Mouse (Mus musculus): ENCODE measurements around the gene Gm20388.
"Not testable (repeated sequence)": the region's sequence is repeated elsewhere in the genome, so short reads cannot be mapped to it uniquely, and the experiment has no call there.

Gm20388 gene

GRCm38 (mm10) chr8:121578676-121579451 is 1668.2 kb downstream of the Gm20388 start, which contains the start of gene Fbxo31:
Fbxo31 (minus strand) TSS chr8:121578806.
- peak; percentile 82 for DNase-seq (ENCODE audit: extremely low spot score, low read depth, low spot score)

DNA sequence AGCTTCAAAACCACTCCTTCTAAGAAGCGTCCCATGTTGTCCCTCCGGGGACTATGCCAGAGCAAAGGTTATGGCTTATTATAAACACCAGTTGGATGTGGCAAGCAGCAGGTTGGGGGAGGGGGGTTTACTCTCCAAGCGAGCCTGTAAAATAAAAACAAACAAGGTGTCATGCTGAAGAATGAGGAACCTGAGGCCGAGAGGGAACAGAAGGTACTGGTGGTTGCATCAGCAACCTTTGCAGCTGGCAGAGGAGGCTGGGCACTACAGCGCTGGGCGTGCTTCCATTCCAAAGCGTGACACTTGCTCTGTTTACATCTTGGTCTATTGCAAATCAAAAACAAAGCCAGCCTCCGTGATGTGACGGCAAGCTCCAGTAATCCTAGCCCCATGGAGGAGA is 1669.8 kb downstream of the Gm20388 start:
- DNase-seq (ENCODE audit: extremely low spot score, low read depth, low spot score): no peak

- no peak for DNase-seq (ENCODE audit: extremely low spot score, low read depth, low spot score)
Observed at GRCm38 (mm10) chr8:121583653-121584052, 1673.0 kb downstream of the Gm20388 start.

DNA sequence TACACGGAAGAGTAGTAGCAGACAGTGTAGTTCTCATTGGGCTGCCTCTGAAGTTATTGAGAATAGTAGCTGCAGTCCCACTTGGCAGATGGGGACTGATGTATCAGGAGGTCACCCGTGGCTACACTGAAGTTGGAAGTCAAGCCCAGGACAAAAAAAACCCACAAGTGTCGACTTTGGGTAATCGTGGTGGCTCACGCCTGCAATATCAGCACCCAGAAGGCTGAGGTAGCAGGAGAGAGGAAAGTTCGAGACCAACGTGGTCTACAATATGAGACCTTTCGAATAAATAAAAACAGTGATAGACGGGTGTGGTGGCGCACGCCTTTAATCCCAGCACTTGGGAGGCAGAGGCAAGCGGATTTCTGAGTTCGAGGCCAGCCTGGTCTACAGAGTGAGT is 1674.1 kb downstream of the Gm20388 start:
- DNase-seq (ENCODE audit: extremely low spot score, low read depth, low spot score): no peak

DNA sequence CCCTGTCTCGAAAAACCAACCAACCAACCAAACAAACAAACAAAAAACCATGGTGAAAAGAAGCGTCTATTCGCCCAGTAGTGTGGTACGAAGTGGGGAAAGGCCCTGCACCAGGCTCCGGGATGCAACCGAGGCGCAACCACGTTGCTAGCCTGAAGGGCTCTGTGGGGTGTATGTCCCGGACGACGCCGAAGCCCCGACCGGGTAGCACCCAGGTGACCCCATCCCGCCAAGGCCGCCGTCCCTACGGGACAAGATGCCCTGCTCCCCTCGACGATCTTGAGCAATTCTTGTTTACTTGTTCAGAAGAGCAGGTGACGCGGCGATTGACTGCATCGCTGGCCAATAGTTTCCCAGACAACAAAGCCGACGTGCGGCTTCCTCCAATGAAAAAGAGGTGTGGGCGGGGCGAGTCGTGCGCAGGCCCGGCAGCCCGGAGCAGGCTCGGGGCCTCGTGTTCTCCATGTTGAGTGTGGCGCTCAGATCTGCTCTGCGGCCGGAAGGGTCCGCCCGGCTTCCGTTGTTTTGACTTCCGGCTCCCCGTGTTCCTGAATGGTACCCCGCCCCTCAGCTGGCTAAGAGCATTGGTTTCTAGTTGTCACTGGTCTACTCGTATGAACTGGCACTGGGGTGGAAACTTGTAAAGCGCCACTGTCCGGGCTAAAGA is 1674.7 kb downstream of the Gm20388 start:
- peak; percentile 93 for DNase-seq (ENCODE audit: extremely low spot score, low read depth, low spot score)

- no peak for DNase-seq (ENCODE audit: extremely low spot score, low read depth, low spot score)
Observed at GRCm38 (mm10) chr8:121588750-121589149, 1678.1 kb downstream of the Gm20388 start.

- no peak for DNase-seq (ENCODE audit: extremely low spot score, low read depth, low spot score)
Observed at GRCm38 (mm10) chr8:121589205-121589726, 1678.6 kb downstream of the Gm20388 start.

GRCm38 (mm10) chr8:121590203-121591177 is 1679.8 kb downstream of the Gm20388 start, which contains the start of gene Map1lc3b:
Map1lc3b (plus strand) TSS chr8:121590361.
- peak; percentile 61 for DNase-seq (ENCODE audit: extremely low spot score, low read depth, low spot score)

DNA sequence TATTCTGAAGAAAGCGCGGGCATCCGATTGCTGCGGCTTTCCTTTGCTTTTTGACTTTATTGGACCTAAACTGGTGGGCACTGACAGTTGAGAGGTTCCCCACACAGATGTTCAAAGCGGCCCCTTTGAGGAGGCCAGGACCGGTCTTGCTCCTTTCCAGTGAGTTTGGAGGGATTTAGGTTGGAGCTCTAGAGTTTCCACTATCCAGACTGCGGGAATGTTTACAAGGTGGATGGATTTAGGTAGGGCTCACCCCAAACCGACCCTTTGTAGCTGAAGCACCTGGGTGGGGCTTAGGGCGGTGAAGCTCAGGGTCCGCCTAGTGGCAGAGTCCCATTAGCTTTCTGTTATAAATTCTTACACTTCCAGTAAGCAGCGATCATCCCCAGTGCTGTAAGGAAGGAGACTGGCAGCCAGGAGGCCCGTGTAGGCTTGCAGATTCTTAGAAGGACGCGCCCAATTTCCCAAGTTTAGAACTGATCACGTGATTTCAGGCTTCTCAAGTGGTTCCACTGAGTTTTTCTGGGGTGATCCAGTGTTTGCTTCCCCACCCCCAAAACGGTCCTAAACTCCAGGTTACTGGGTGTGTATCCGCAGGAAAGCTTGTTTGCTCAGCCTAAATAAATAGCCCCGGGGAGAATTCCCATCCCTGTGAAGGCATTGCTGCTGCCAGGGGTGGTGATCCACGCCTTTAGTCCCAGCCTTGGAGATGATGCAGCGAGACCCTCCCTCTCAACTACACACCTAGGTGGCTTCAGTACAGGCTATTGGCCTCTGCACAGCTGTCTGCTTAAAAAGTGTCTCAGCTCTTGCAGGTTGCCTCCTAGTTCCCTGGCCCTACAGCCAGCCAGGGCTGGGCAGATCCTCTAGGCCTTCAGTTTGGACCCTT is 1680.8 kb downstream of the Gm20388 start:
- DNase-seq (ENCODE audit: extremely low spot score, low read depth, low spot score): no peak

- no peak for DNase-seq (ENCODE audit: extremely low spot score, low read depth, low spot score)
Observed at GRCm38 (mm10) chr8:121593293-121593692, 1682.7 kb downstream of the Gm20388 start.

GRCm38 (mm10) chr8:121593983-121594382 is 1683.3 kb downstream of the Gm20388 start:
- DNase-seq (ENCODE audit: extremely low spot score, low read depth, low spot score): no peak

GRCm38 (mm10) chr8:121597492-121597891 is 1686.9 kb downstream of the Gm20388 start:
- not testable (repeated sequence) for DNase-seq (ENCODE audit: extremely low spot score, low read depth, low spot score)

DNA sequence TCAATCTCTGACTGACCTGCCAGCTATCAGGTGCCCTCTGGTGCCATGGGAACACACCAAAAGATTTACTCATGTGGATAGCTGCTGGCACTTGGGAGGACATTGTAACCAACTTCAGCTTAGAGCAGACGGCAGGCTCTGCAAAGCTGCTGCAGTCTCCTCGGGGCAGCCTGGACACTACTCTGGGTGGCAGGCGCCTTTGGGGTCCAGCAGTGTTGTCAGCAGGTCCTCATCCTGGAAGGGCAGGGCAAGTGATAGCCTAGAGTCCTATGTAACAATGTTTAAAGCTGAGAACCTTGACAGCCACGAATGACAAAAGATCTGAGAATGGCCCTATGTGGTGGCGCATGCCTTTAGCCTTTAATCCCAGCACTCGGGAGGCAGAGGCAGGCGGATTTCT is 1687.5 kb downstream of the Gm20388 start:
- no peak for DNase-seq (ENCODE audit: extremely low spot score, low read depth, low spot score)

- no peak for DNase-seq (ENCODE audit: extremely low spot score, low read depth, low spot score)
Observed at GRCm38 (mm10) chr8:121598892-121599291, 1688.3 kb downstream of the Gm20388 start.

GRCm38 (mm10) chr8:121599842-121600241 is 1689.2 kb downstream of the Gm20388 start:
- no peak for DNase-seq (ENCODE audit: extremely low spot score, low read depth, low spot score)

DNA sequence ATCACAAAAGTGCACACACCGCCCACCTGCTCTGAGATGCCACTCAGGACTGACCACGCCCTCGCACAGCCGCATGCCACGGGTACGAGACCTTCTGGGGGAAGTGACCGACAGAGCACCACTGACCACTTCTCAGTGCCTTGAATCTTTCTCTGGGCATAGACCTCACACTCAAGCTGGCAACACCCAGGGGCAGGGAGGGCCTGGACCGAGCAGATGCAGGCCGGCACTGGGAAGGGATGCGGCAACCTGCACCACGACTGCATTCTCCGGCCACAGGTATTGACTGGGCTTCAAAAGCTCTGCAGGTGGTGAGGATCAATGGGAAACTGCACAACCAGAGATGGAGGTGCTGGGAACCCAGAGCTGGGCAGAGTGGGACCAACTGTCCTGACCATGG is 1691.8 kb downstream of the Gm20388 start:
- no peak for DNase-seq (ENCODE audit: extremely low spot score, low read depth, low spot score)

- no peak for DNase-seq (ENCODE audit: extremely low spot score, low read depth, low spot score)
Observed at GRCm38 (mm10) chr8:121602860-121603259, 1692.2 kb downstream of the Gm20388 start.

DNA sequence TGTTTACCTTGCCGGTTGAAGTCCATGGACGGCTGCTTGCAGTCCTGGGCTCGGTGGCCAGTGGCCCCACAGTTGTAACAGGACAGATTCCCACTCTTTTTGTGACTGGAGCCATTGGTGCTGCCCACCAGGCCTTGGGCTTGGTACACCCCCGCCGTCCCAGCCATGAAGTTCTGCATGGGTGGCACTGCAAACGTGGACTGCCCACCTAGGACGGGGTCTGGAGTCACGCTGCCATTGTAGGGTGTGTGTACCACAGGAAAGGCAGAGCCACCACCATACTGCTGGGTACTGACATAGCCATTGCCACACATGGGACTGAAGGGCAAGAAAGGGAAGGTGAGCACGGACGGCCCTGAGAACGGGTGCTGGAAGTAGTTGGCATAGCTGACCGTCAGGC is 1693.2 kb downstream of the Gm20388 start:
- no peak for DNase-seq (ENCODE audit: extremely low spot score, low read depth, low spot score)

GRCm38 (mm10) chr8:121607661-121608060 is 1697.0 kb downstream of the Gm20388 start:
- DNase-seq (ENCODE audit: extremely low spot score, low read depth, low spot score): no peak

GRCm38 (mm10) chr8:121609251-121609650 is 1698.6 kb downstream of the Gm20388 start:
- no peak for DNase-seq (ENCODE audit: extremely low spot score, low read depth, low spot score)
